24 mouse cellular contexts compared by ENCODE assay signal in genomic region chr12:17333459-17333858, GRCm38 (mm10). TPM values are rescaled to one million over a fixed set of nuclear protein-coding genes. Genes with fewer than 3 reads are reported as not detected.
DNase-seq lines count a peak whose midpoint lies in the region; ATAC-seq lines count a peak whose summit lies in the region.
"Had no signal": no experiment of that assay in that cellular context is flagged by ENCODE, and none has a peak within 500 bp of the region (broad histone marks: within the 10 kb centered on the region; RNA-seq: fewer than 3 reads in every experiment).

No protein-coding gene starts in this region.

- no peak overlapping the region for H3K4me2 ChIP-seq in kidney, embryonic 15.5 days
- H3K4me2 ChIP-seq in liver, embryonic 16.5 days (ENCODE audit: low read depth, low read length), result no peak overlapping the region
- no peak overlapping the region for H3K4me2 ChIP-seq in liver, embryonic 12.5 days
- H3K4me2 ChIP-seq: embryonic facial prominence, embryonic 12.5 days; forebrain, embryonic 13.5 days; forebrain, embryonic 15.5 days had no signal

- no peak for ATAC-seq in kidney, embryonic 15.5 days (replicated peaks; ENCODE audit: low FRiP score)
- 0 out of 2 replicates have a peak, but pooled peaks have one; percentile 37 for ATAC-seq in liver, embryonic 16.5 days (ENCODE audit: low read depth)
- ATAC-seq in liver, embryonic 12.5 days, result no peak
- ATAC-seq: activated CD4-positive, CD25-positive, alpha-beta regulatory T cell, adult 4 months; CD4-positive, CD25-positive, alpha-beta regulatory T cell, adult 4 months; forebrain, embryonic 13.5 days; forebrain, embryonic 15.5 days; Patski had no signal

- H3K9me3 ChIP-seq in kidney, embryonic 15.5 days (replicated peaks), result no peaks in the 10 kb centered on the region
- H3K9me3 ChIP-seq in liver, embryonic 16.5 days (replicated peaks; ENCODE audit: control insufficient read depth, low read length), result no peaks in the 10 kb centered on the region
- no peaks in the 10 kb centered on the region for H3K9me3 ChIP-seq in liver, embryonic 12.5 days (replicated peaks)
- H3K9me3 ChIP-seq: embryonic facial prominence, embryonic 10.5 days; embryonic facial prominence, embryonic 12.5 days; forebrain, embryonic 13.5 days; forebrain, embryonic 15.5 days; G1E had no signal

- H3K9ac ChIP-seq in kidney, embryonic 15.5 days, result no peak overlapping the region
- H3K9ac ChIP-seq in liver, embryonic 16.5 days (ENCODE audit: low read depth, low read length), result no peak overlapping the region
- no peak overlapping the region for H3K9ac ChIP-seq in liver, embryonic 12.5 days
- H3K9ac ChIP-seq: embryonic facial prominence, embryonic 12.5 days; forebrain, embryonic 13.5 days; forebrain, embryonic 15.5 days had no signal

- H3K4me3 ChIP-seq in kidney, embryonic 15.5 days (replicated peaks), result no peak overlapping the region
- H3K4me3 ChIP-seq in liver, embryonic 16.5 days (ENCODE audit: low read depth, low read length), result no peak overlapping the region
- H3K4me3 ChIP-seq in liver, embryonic 12.5 days, result no peak overlapping the region
- H3K4me3 ChIP-seq: embryonic facial prominence, embryonic 10.5 days; embryonic facial prominence, embryonic 12.5 days; forebrain, embryonic 13.5 days; forebrain, embryonic 15.5 days had no signal

- peak; percentile 20 for DNase-seq in adrenal gland, postnatal 14 days
- no peak for DNase-seq in adrenal gland, adult 8-10 months
- peak; percentile 45 for DNase-seq in kidney, adult 9 months
- DNase-seq in kidney, adult 18-20 months, result no peak
- DNase-seq in kidney, postnatal 36 days, result peak; percentile 20 to 40
- DNase-seq: adrenal gland, postnatal 10 days; adrenal gland, postnatal 36 days; B cell, adult 2 months; cerebellum, adult 11-12 months; cerebellum, adult 2 months; cerebellum, adult 9-10 months; cerebellum, postnatal 10 days; cerebellum, postnatal 25 days had no signal

- no peak overlapping the region for H3K27ac ChIP-seq in kidney, embryonic 15.5 days
- no peak overlapping the region for H3K27ac ChIP-seq in liver, embryonic 16.5 days (ENCODE audit: low read length)
- H3K27ac ChIP-seq in liver, embryonic 12.5 days, result no peak overlapping the region
- H3K27ac ChIP-seq: embryonic facial prominence, embryonic 10.5 days; embryonic facial prominence, embryonic 12.5 days; forebrain, embryonic 13.5 days; forebrain, embryonic 15.5 days had no signal

- H3K36me3 ChIP-seq in kidney, embryonic 15.5 days, result no peaks in the 10 kb centered on the region
- H3K36me3 ChIP-seq in liver, embryonic 16.5 days (ENCODE audit: control insufficient read depth, insufficient read depth), result no peaks in the 10 kb centered on the region
- H3K36me3 ChIP-seq in liver, embryonic 12.5 days, result no peaks in the 10 kb centered on the region
- H3K36me3 ChIP-seq: embryonic facial prominence, embryonic 10.5 days; embryonic facial prominence, embryonic 12.5 days; forebrain, embryonic 15.5 days; G1E had no signal

- no peaks in the 10 kb centered on the region for H3K4me1 ChIP-seq in kidney, embryonic 15.5 days
- H3K4me1 ChIP-seq in liver, embryonic 16.5 days (ENCODE audit: control insufficient read depth, low read depth, low read length), result no peaks in the 10 kb centered on the region
- no peaks in the 10 kb centered on the region for H3K4me1 ChIP-seq in liver, embryonic 12.5 days
- H3K4me1 ChIP-seq: embryonic facial prominence, embryonic 10.5 days; embryonic facial prominence, embryonic 12.5 days; forebrain, embryonic 13.5 days; forebrain, embryonic 15.5 days had no signal

- WGBS in kidney, embryonic 15.5 days, result 26% methylated on average over 1 of the region's 1 CpGs
- WGBS in liver, embryonic 16.5 days (ENCODE audit: insufficient replicate concordance), result 13% methylated on average over 1 of the region's 1 CpGs
- 17% methylated on average over 1 of the region's 1 CpGs for WGBS in liver, embryonic 12.5 days (ENCODE audit: insufficient replicate concordance)

- H3K27me3 ChIP-seq in kidney, embryonic 15.5 days, result peaks cover 3% of the 10 kb centered on the region; the same call in 1 of the 2 replicates
- no peaks in the 10 kb centered on the region for H3K27me3 ChIP-seq in liver, embryonic 16.5 days (ENCODE audit: control insufficient read depth, insufficient read depth, low read depth, low read length)
- H3K27me3 ChIP-seq in liver, embryonic 12.5 days (replicated peaks), result peaks cover 9% of the 10 kb centered on the region
- H3K27me3 ChIP-seq: embryonic facial prominence, embryonic 12.5 days; forebrain, embryonic 13.5 days; forebrain, embryonic 15.5 days had no signal

RNA-seq across cellular contexts. Expression of gene Atp6v1c2, which starts 4.3 kb away (rescaled TPM):
- 1.6 and 3.6 TPM in 2 replicates for total RNA-seq in adrenal gland, postnatal 14 days (2021)
- 1 to 10 TPM; 1.2 to 4.0 (median 2.2) TPM for total RNA-seq in adrenal gland, adult 8-10 months (2022)
- polyA plus RNA-seq in kidney, embryonic 15.5 days (2015; fragmentation: Nextera tagmentation; extraction: Ambion mirVana), result 2.6 and 2.7 TPM in 2 replicates
- 0.12 TPM in 1 of 2 replicates, not detected in the other for polyA plus RNA-seq in liver, embryonic 16.5 days (2015; fragmentation: Nextera tagmentation; extraction: Ambion mirVana)
- 0.12 and 0.16 TPM in 2 replicates for polyA plus RNA-seq in liver, embryonic 12.5 days (2016; fragmentation: Nextera tagmentation; extraction: Ambion mirVana)
- polyA plus RNA-seq: CD4-positive, CD25-positive, alpha-beta regulatory T cell, adult 4 months; G1E; Patski had no signal

RNA-seq across cellular contexts. Expression of gene Nol10, which starts 14.8 kb away (rescaled TPM):
- total RNA-seq in adrenal gland, postnatal 14 days (2021), result 15.2 and 16.9 TPM in 2 replicates
- total RNA-seq in adrenal gland, adult 8-10 months (2022), result 10 to 100 TPM; 15.1 to 22.2 (median 19.4) TPM
- polyA plus RNA-seq in kidney, embryonic 15.5 days (2015; fragmentation: Nextera tagmentation; extraction: Ambion mirVana), result 28.2 and 28.7 TPM in 2 replicates
- 7.5 and 8.1 TPM in 2 replicates for polyA plus RNA-seq in liver, embryonic 16.5 days (2015; fragmentation: Nextera tagmentation; extraction: Ambion mirVana)
- polyA plus RNA-seq in liver, embryonic 12.5 days (2016; fragmentation: Nextera tagmentation; extraction: Ambion mirVana), result 26.4 and 26.5 TPM in 2 replicates

Comparison
In these comparisons a context has a peak if more than half of its experiments do, and no peak if none do; other contexts are left out.
1. DNase-seq: peak in adrenal gland, postnatal 14 days (single experiment), kidney, adult 9 months (single experiment) and kidney, postnatal 36 days (2 of 2); none in adrenal gland, adult 8-10 months (single experiment) and kidney, adult 18-20 months (single experiment).